Comparison of ENCODE assay signal across 17 mouse cellular contexts in genomic region chr9:35160662-35161061, GRCm38 (mm10).
"Had no signal": no experiment of that assay in that cellular context is flagged by ENCODE, and none has a peak within 500 bp of the region (broad histone marks: within the 10 kb centered on the region; RNA-seq: fewer than 3 reads in every experiment).

No protein-coding gene starts in this region.

- H3K36me3 ChIP-seq: lung, embryonic 15.5 days; midbrain, embryonic 15.5 days had no signal

- ATAC-seq: lung, postnatal 0 days; midbrain, embryonic 13.5 days; midbrain, embryonic 15.5 days had no signal

- H3K4me1 ChIP-seq: lung, embryonic 15.5 days; midbrain, embryonic 13.5 days; midbrain, embryonic 15.5 days; neural tube, embryonic 12.5 days had no signal

- H3K9ac ChIP-seq: lung, embryonic 15.5 days; midbrain, embryonic 13.5 days; midbrain, embryonic 15.5 days; neural tube, embryonic 12.5 days; stomach, embryonic 15.5 days had no signal

- H3K27me3 ChIP-seq: lung, embryonic 15.5 days; megakaryocyte, embryonic 14.5 days; midbrain, embryonic 13.5 days; midbrain, embryonic 15.5 days; neural tube, embryonic 12.5 days; stomach, embryonic 15.5 days had no signal

- H3K4me3 ChIP-seq: lung, embryonic 15.5 days; megakaryocyte, embryonic 14.5 days; midbrain, embryonic 13.5 days; midbrain, embryonic 15.5 days; neural tube, embryonic 12.5 days; stomach, embryonic 15.5 days had no signal

- H3K9me3 ChIP-seq: lung, embryonic 15.5 days; megakaryocyte, embryonic 14.5 days; midbrain, embryonic 13.5 days; midbrain, embryonic 15.5 days; neural tube, embryonic 12.5 days; stomach, embryonic 15.5 days had no signal

- H3K27ac ChIP-seq: lung, embryonic 15.5 days; macrophage; midbrain, embryonic 13.5 days; midbrain, embryonic 15.5 days; neural tube, embryonic 12.5 days; stomach, embryonic 15.5 days; stomach, postnatal 0 days had no signal

- H3K4me2 ChIP-seq: lung, embryonic 15.5 days; midbrain, embryonic 11.5 days; midbrain, embryonic 13.5 days; midbrain, embryonic 15.5 days; neural tube, embryonic 12.5 days; stomach, embryonic 15.5 days had no signal

- DNase-seq: lung, adult 2 months; lung, postnatal 14 days; lung, postnatal 36 days; right cerebral cortex, postnatal 14 days; thymus, adult 2 months; thymus, postnatal 25 days; thymus, postnatal 4 days had no signal
